Mouse (Mus musculus) left cerebral cortex, postnatal 4 days (tissue): ENCODE results near the gene Scrg1. TPM values are rescaled to one million over a fixed set of nuclear protein-coding genes. Genes with fewer than 3 reads are reported as not detected.
"Not testable (repeated sequence)": the region's sequence is repeated elsewhere in the genome, so short reads cannot be mapped to it uniquely, and the experiment has no call there.

ENCODE experiments used
- DNase-seq: peaks from one replicate; pipeline ENCODE4 v3.0.0-alpha.2; 2022
- intact Hi-C: fragments of 180-260 bp; cut with DNase I; formaldehyde crosslinking; loops from one replicate; pipeline ENCODE4 v1.15.1; 2025
- total RNA-seq, 2 experiments: library from RNA; stranded (reverse); gene quantifications; 2 replicates each; pipeline ENCODE4 v1.2.3; 2021

The Scrg1 gene
- total RNA-seq, result 10 to 100 TPM; 20.1 to 20.3 TPM

GRCm38 (mm10) chr8:57455765-57456164 is at the start of gene Scrg1:
TSS of gene Scrg1 (plus strand) at chr8:57455923.
- no peak for DNase-seq
- intact Hi-C loops, result no loop called here

GRCm38 (mm10) chr8:57406366-57406765 is 49.4 kb upstream of the Scrg1 start:
- DNase-seq, result no peak
- intact Hi-C loops, result no loop called here

GRCm38 (mm10) chr8:57409333-57409732 is 46.4 kb upstream of the Scrg1 start:
- DNase-seq, result no peak
- intact Hi-C loops, result no loop called here

GRCm38 (mm10) chr8:57409779-57410472 is 45.8 kb upstream of the Scrg1 start:
- DNase-seq, result no peak
- intact Hi-C loops, result no loop called here

DNA sequence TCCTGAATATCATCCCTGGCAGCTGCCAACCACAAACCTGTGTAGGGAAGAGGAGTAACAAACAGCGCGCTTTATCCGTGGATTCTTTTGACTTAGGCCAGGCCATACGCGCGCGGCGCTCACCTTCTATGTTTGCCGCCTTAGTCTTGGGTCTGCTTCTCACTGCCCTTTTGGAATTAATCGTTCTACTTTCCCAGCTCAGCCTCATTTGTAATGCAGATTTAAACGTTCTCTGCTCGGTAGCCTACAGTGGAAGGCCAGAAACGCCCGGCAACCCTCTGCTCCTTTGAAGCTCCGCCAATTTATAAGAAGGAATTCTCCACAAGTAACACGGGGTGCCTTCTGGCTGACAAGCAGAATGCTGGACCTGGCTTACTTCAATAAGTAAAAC is 45.3 kb upstream of the Scrg1 start:
- peak; percentile 20 for DNase-seq
- intact Hi-C loops, result no loop called here

DNA sequence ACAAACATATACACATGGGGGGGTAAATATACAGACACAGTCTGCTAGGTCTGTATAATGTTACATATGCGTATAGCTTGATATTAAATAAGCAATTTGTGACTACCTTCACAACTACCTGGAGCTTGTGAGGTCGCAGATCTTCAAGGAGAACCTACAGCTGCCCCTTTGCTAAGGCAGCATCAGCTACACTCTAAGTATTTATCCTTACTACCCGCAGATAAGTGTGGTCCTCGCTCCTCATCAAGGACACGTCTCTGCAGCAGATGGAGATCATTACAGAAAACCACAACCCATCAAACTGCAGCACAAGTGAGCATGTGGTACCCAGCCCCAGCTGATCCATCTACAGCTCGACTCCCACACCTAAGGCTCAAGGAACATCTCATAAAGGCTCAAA is 44.4 kb upstream of the Scrg1 start:
- intact Hi-C loops, result no loop called here
- DNase-seq, result no peak

- intact Hi-C loops, result loop anchor here (5.0 kb wide), 1 partner anchor 50 kb away; no protein-coding TSS in a partner anchor
- DNase-seq, result no peak
Observed at GRCm38 (mm10) chr8:57416827-57417226, 38.9 kb upstream of the Scrg1 start.

- intact Hi-C loops, result loop anchor here (5.0 to 10.0 kb wide), 2 partner anchors 376 to 741 kb away; no protein-coding TSS in a partner anchor
- DNase-seq, result peak; percentile 18
Observed at GRCm38 (mm10) chr8:57426074-57426473, 29.6 kb upstream of the Scrg1 start.

- DNase-seq, result no peak
- intact Hi-C loops, result loop anchor here (2.0 to 10.0 kb wide), 3 partner anchors 103 to 743 kb away; no protein-coding TSS in a partner anchor
Observed at GRCm38 (mm10) chr8:57427581-57428366, 27.9 kb upstream of the Scrg1 start.

DNA sequence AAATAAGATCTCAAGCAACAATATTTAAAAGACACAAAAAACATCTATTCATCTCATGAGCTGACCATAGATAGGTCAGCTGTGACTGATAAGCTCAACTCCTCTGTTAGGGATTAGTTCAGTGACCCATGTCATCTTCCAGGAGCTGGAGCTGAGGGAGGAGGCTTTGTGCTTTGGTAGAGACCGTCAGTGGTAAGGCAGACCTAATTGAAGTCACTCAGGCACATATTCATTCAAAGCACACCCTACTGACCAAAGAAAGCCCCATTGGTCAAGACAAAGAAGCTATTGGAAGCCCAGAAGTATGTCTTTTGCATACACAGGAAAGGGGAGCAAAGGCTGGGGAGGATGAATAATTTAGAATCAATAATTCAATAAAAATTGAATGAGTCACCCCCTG is 27.2 kb upstream of the Scrg1 start:
- DNase-seq, result no peak
- intact Hi-C loops, result loop anchor here (2.0 to 10.0 kb wide), 3 partner anchors 102 to 744 kb away; no protein-coding TSS in a partner anchor

GRCm38 (mm10) chr8:57429166-57429887 is 26.4 kb upstream of the Scrg1 start:
- intact Hi-C loops, result loop anchor here (2.0 to 10.0 kb wide), 3 partner anchors 101 to 745 kb away; no protein-coding TSS in a partner anchor
- DNase-seq, result peak; percentile 70

- not testable (repeated sequence) for DNase-seq
- intact Hi-C loops, result loop anchor here (2.0 to 10.0 kb wide), 3 partner anchors 101 to 745 kb away; no protein-coding TSS in a partner anchor
Observed at GRCm38 (mm10) chr8:57429888-57430274, 25.8 kb upstream of the Scrg1 start.

- DNase-seq, result no peak
Observed at GRCm38 (mm10) chr8:57430901-57431300, 24.8 kb upstream of the Scrg1 start.

DNA sequence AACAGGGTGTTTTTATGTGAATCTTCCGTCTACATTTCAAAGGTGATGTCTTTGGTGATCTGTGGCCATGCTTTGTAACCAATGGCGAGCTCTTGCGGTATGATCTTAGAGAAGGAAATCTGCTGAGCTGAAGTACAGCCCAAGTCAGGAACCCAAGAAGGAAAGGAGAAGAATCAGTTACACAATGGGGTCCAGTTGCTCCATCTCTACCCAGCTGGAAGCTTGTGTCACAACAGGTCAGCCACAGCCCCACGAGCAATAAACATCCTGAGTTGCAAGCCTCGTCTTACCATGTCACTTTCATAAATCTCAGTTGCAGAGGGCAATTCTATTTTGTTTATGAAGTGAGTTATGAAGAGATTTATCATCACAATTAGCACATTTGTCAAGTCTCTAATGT is 22.9 kb upstream of the Scrg1 start:
- intact Hi-C loops, result no loop called here
- no peak for DNase-seq

More at GRCm38 (mm10) chr8:57430901-57431300, 24.8 kb upstream of the Scrg1 start:
- intact Hi-C loops, result no loop called here

GRCm38 (mm10) chr8:57435768-57436436 is 19.8 kb upstream of the Scrg1 start:
- intact Hi-C loops, result no loop called here
- peak; percentile 77 for DNase-seq

GRCm38 (mm10) chr8:57436437-57436796 is 19.3 kb upstream of the Scrg1 start:
- intact Hi-C loops, result no loop called here
- DNase-seq, result no peak

DNA sequence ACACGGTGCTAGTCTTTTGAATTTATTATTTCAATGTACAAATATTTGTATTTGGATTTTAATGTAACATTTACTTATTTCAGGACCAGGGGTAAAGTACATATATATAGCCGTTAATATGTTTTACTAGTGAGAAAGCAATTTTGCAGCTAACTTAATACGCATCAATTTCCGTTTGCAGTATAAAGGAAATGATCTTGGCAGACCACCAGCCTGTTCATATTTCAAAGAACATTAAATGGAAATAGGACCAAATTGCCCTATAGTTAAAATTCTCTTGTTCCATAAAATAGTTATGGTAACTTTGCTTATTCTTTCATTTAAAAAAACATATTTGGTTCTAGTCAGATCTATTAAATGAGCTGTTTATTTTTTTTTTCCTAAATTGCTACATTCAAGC is 14.6 kb upstream of the Scrg1 start:
- intact Hi-C loops, result no loop called here

GRCm38 (mm10) chr8:57441556-57441955 is 14.2 kb upstream of the Scrg1 start:
- no peak for DNase-seq
- intact Hi-C loops, result no loop called here

More for the DNA sequence above, 14.6 kb upstream of the Scrg1 start:
- no peak for DNase-seq

DNA sequence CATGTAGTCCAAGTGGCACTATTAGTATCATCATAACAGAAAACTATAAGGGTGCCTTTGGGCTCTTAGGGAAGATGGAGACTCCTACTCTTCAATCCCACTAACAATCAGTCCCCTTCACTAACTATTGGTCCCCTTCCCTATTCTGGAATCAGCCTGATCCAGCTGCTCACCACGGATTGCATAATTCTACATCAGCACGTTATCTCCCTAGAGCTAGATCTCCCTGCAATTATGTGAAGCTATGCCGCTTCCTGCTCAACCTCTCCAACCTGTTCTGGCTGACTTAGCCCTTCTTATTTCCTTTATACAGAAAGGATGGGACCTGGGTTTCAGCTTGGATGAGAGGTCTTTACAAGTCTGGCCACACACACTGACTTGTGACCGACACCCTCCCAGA is 12.4 kb upstream of the Scrg1 start:
- DNase-seq, result no peak
- intact Hi-C loops, result no loop called here

- intact Hi-C loops, result not testable (repeated sequence)
Observed at GRCm38 (mm10) chr8:57445901-57446300, 9.8 kb upstream of the Scrg1 start.

More at GRCm38 (mm10) chr8:57445901-57446300, 9.8 kb upstream of the Scrg1 start:
- not testable (repeated sequence) for DNase-seq
